Mouse (Mus musculus) CH12.LX (cell line): ENCODE results near the gene Bicdl2. TPM values are rescaled to one million over a fixed set of nuclear protein-coding genes. Genes with fewer than 3 reads are reported as not detected.

ENCODE experiments used
- polyA plus RNA-seq: library from polyadenylated mRNA; unstranded; fragments of >175 nt; gene quantifications from 2 replicates; pipeline ENCODE4 v1.2.1, GENCODE M21; 2012; ENCODE audit warnings: low read depth; ENCODE audit not compliant: insufficient read length
- total RNA-seq, 2 experiments: library from RNA; depleted of rRNA; stranded (reverse); fragments of 300-350 nt in 1 of 2; fragments of >200 nt in 1 of 2; gene quantifications; 2 replicates each; pipeline ENCODE4 v1.2.3; 2012 to 2014

Bicdl2 gene
- total and polyA plus RNA-seq, 3 experiments: not detected

Other genes with a start within 250 kb of the Bicdl2 start
Only the 20 nearest of the 24 such genes appear.
- not detected in 2 replicates for gene Vmn2r117, start 180.8 kb upstream of the Bicdl2 start, total RNA-seq (2012; rRNA removed)
- not detected in 2 replicates for gene Vmn2r117, start 180.8 kb upstream of the Bicdl2 start, total RNA-seq (2014; rRNA removed)
- gene Vmn2r117, start 180.8 kb upstream of the Bicdl2 start, polyA plus RNA-seq: not detected in 2 replicates
- gene Zfp213, start 96.3 kb upstream of the Bicdl2 start, total RNA-seq (2012; rRNA removed): 10.9 and 11.4 TPM in 2 replicates
- gene Zfp213, start 96.3 kb upstream of the Bicdl2 start, total RNA-seq (2014; rRNA removed): 8.5 and 9.4 TPM in 2 replicates
- gene Zfp213, start 96.3 kb upstream of the Bicdl2 start, polyA plus RNA-seq: 7.1 and 8.0 TPM in 2 replicates
- 0.30 TPM in 1 of 2 replicates, not detected in the other for gene Zfp13, start 61.0 kb upstream of the Bicdl2 start, total RNA-seq (2012; rRNA removed)
- not detected in 2 replicates for gene Zfp13, start 61.0 kb upstream of the Bicdl2 start, total RNA-seq (2014; rRNA removed)
- gene Zfp13, start 61.0 kb upstream of the Bicdl2 start, polyA plus RNA-seq: not detected in 2 replicates
- not detected in 2 replicates for gene Zscan10, start 59.6 kb upstream of the Bicdl2 start, total RNA-seq (2012; rRNA removed)
- not detected in 2 replicates for gene Zscan10, start 59.6 kb upstream of the Bicdl2 start, total RNA-seq (2014; rRNA removed)
- gene Zscan10, start 59.6 kb upstream of the Bicdl2 start, polyA plus RNA-seq: not detected in 2 replicates
- gene Mmp25, start 15.2 kb upstream of the Bicdl2 start, total RNA-seq (2012; rRNA removed): 0.04 TPM in 1 of 2 replicates, not detected in the other
- gene Mmp25, start 15.2 kb upstream of the Bicdl2 start, total RNA-seq (2014; rRNA removed): 0.04 TPM in 1 of 2 replicates, not detected in the other
- not detected in 2 replicates for gene Mmp25, start 15.2 kb upstream of the Bicdl2 start, polyA plus RNA-seq
- gene Hcfc1r1, start 13.1 kb downstream of the Bicdl2 start, total RNA-seq (2012; rRNA removed): 7.3 and 8.9 TPM in 2 replicates
- 3.9 and 6.0 TPM in 2 replicates for gene Hcfc1r1, start 13.1 kb downstream of the Bicdl2 start, total RNA-seq (2014; rRNA removed)
- gene Hcfc1r1, start 13.1 kb downstream of the Bicdl2 start, polyA plus RNA-seq: 17.4 and 26.5 TPM in 2 replicates
- gene Thoc6, start 13.4 kb downstream of the Bicdl2 start, total RNA-seq (2012; rRNA removed): 40.1 and 41.4 TPM in 2 replicates
- gene Thoc6, start 13.4 kb downstream of the Bicdl2 start, total RNA-seq (2014; rRNA removed): 31.5 and 37.9 TPM in 2 replicates
- gene Thoc6, start 13.4 kb downstream of the Bicdl2 start, polyA plus RNA-seq: 34.8 and 37.4 TPM in 2 replicates
- 4.3 and 5.1 TPM in 2 replicates for gene Tnfrsf12a, start 17.0 kb downstream of the Bicdl2 start, total RNA-seq (2012; rRNA removed)
- 1.5 and 2.3 TPM in 2 replicates for gene Tnfrsf12a, start 17.0 kb downstream of the Bicdl2 start, total RNA-seq (2014; rRNA removed)
- gene Tnfrsf12a, start 17.0 kb downstream of the Bicdl2 start, polyA plus RNA-seq: 0.64 and 1.2 TPM in 2 replicates
- not detected in 2 replicates for gene Cldn6, start 18.7 kb downstream of the Bicdl2 start, total RNA-seq (2012; rRNA removed)
- gene Cldn6, start 18.7 kb downstream of the Bicdl2 start, total RNA-seq (2014; rRNA removed): not detected in 2 replicates
- gene Cldn6, start 18.7 kb downstream of the Bicdl2 start, polyA plus RNA-seq: not detected in 2 replicates
- gene Cldn9, start 23.5 kb downstream of the Bicdl2 start, total RNA-seq (2012; rRNA removed): 0.08 TPM in 1 of 2 replicates, not detected in the other
- gene Cldn9, start 23.5 kb downstream of the Bicdl2 start, total RNA-seq (2014; rRNA removed): not detected in 2 replicates
- not detected in 2 replicates for gene Cldn9, start 23.5 kb downstream of the Bicdl2 start, polyA plus RNA-seq
- 0.08 TPM in 1 of 2 replicates, not detected in the other for gene 1520401A03Rik, start 62.3 kb downstream of the Bicdl2 start, total RNA-seq (2012; rRNA removed)
- not detected in 2 replicates for gene 1520401A03Rik, start 62.3 kb downstream of the Bicdl2 start, total RNA-seq (2014; rRNA removed)
- not detected in 2 replicates for gene 1520401A03Rik, start 62.3 kb downstream of the Bicdl2 start, polyA plus RNA-seq
- 21.4 and 25.4 TPM in 2 replicates for gene Pkmyt1, start 65.8 kb downstream of the Bicdl2 start, total RNA-seq (2012; rRNA removed)
- 11.4 and 12.6 TPM in 2 replicates for gene Pkmyt1, start 65.8 kb downstream of the Bicdl2 start, total RNA-seq (2014; rRNA removed)
- gene Pkmyt1, start 65.8 kb downstream of the Bicdl2 start, polyA plus RNA-seq: 30.7 and 37.0 TPM in 2 replicates
- gene Paqr4, start 80.4 kb downstream of the Bicdl2 start, total RNA-seq (2012; rRNA removed): 2.0 and 2.8 TPM in 2 replicates
- 0.47 and 1.0 TPM in 2 replicates for gene Paqr4, start 80.4 kb downstream of the Bicdl2 start, total RNA-seq (2014; rRNA removed)
- 0.80 and 1.1 TPM in 2 replicates for gene Paqr4, start 80.4 kb downstream of the Bicdl2 start, polyA plus RNA-seq
- gene Kremen2, start 85.3 kb downstream of the Bicdl2 start, total RNA-seq (2012; rRNA removed): 0.34 and 0.55 TPM in 2 replicates
- 0.14 and 0.23 TPM in 2 replicates for gene Kremen2, start 85.3 kb downstream of the Bicdl2 start, total RNA-seq (2014; rRNA removed)
- 0.21 and 0.23 TPM in 2 replicates for gene Kremen2, start 85.3 kb downstream of the Bicdl2 start, polyA plus RNA-seq
- 26.9 and 28.3 TPM in 2 replicates for gene Flywch1, start 111.1 kb downstream of the Bicdl2 start, total RNA-seq (2012; rRNA removed)
- gene Flywch1, start 111.1 kb downstream of the Bicdl2 start, total RNA-seq (2014; rRNA removed): 18.8 and 22.2 TPM in 2 replicates
- gene Flywch1, start 111.1 kb downstream of the Bicdl2 start, polyA plus RNA-seq: 22.0 and 23.4 TPM in 2 replicates
- not detected in 2 replicates for gene Flywch2, start 125.6 kb downstream of the Bicdl2 start, total RNA-seq (2012; rRNA removed)
- not detected in 2 replicates for gene Flywch2, start 125.6 kb downstream of the Bicdl2 start, total RNA-seq (2014; rRNA removed)
- gene Flywch2, start 125.6 kb downstream of the Bicdl2 start, polyA plus RNA-seq: not detected in 2 replicates
- gene Srrm2, start 130.0 kb downstream of the Bicdl2 start, total RNA-seq (2012; rRNA removed): 83.6 and 90.4 TPM in 2 replicates
- 18.3 and 26.7 TPM in 2 replicates for gene Srrm2, start 130.0 kb downstream of the Bicdl2 start, total RNA-seq (2014; rRNA removed)
- 339 and 383 TPM in 2 replicates for gene Srrm2, start 130.0 kb downstream of the Bicdl2 start, polyA plus RNA-seq
- 381 and 386 TPM in 2 replicates for gene Elob, start 168.6 kb downstream of the Bicdl2 start, total RNA-seq (2012; rRNA removed)
- gene Elob, start 168.6 kb downstream of the Bicdl2 start, total RNA-seq (2014; rRNA removed): 371 and 534 TPM in 2 replicates
- 250 and 306 TPM in 2 replicates for gene Elob, start 168.6 kb downstream of the Bicdl2 start, polyA plus RNA-seq
- gene Prss33, start 175.6 kb downstream of the Bicdl2 start, total RNA-seq (2012; rRNA removed): not detected in 2 replicates
- not detected in 2 replicates for gene Prss33, start 175.6 kb downstream of the Bicdl2 start, total RNA-seq (2014; rRNA removed)
- not detected in 2 replicates for gene Prss33, start 175.6 kb downstream of the Bicdl2 start, polyA plus RNA-seq
- not detected in 2 replicates for gene Prss32, start 183.3 kb downstream of the Bicdl2 start, total RNA-seq (2012; rRNA removed)
- gene Prss32, start 183.3 kb downstream of the Bicdl2 start, total RNA-seq (2014; rRNA removed): not detected in 2 replicates
- not detected in 2 replicates for gene Prss32, start 183.3 kb downstream of the Bicdl2 start, polyA plus RNA-seq